Mouse (Mus musculus) forebrain, embryonic 11.5 days (tissue): ENCODE measurements around the gene Hspa1b. TPM values are rescaled to one million over a fixed set of nuclear protein-coding genes. Genes with fewer than 3 reads are reported as not detected.
"Not testable (repeated sequence)": the region's sequence is repeated elsewhere in the genome, so short reads cannot be mapped to it uniquely, and the experiment has no call there.

ENCODE experiments used
- ATAC-seq: fragments of 200-750 bp; cut with Nextera tagmentation; replicated peaks from 2 replicates; pipeline ENCODE4 v1.8.0; 2017; ENCODE audit warnings: moderate TSS enrichment; ENCODE audit not compliant: low FRiP score
- DNase-seq: peaks from one replicate; pipeline ENCODE4 v3.0.0-alpha.2; 2017; ENCODE audit warnings: low spot score
- H3K27ac ChIP-seq: fragments of 300-500 bp; sonication (generic); 2 replicates; pipeline ENCODE4 v1.5.1; 2014; ENCODE audit warnings: low read depth, low read length
- H3K27me3 ChIP-seq: fragments of 300-500 bp; sonication (generic); 2 replicates; pipeline ENCODE4 v1.6.1; 2014; ENCODE audit warnings: mild to moderate bottlenecking, low read length, mixed read lengths; ENCODE audit not compliant: control insufficient read depth, insufficient read depth
- H3K36me3 ChIP-seq: fragments of 300-500 bp; sonication (generic); 2 replicates; pipeline ENCODE4 v1.6.1; 2014; ENCODE audit warnings: mild to moderate bottlenecking, low read length, moderate library complexity, mixed read lengths; ENCODE audit not compliant: control insufficient read depth, insufficient read depth
- H3K4me1 ChIP-seq: fragments of 300-500 bp; sonication (generic); replicated peaks from 2 replicates; pipeline ENCODE4 v1.6.1; 2014; ENCODE audit warnings: low read length, mixed read lengths; ENCODE audit not compliant: control insufficient read depth, insufficient read depth
- H3K4me2 ChIP-seq: fragments of 300-500 bp; sonication (generic); 2 replicates; pipeline ENCODE4 v1.6.1; 2014; ENCODE audit warnings: low read depth, mild to moderate bottlenecking, low read length, moderate library complexity, mixed read lengths; ENCODE audit not compliant: severe bottlenecking
- H3K4me3 ChIP-seq: fragments of 300-500 bp; sonication (generic); 2 replicates; pipeline ENCODE4 v1.5.1; 2014; ENCODE audit warnings: low read depth, low read length
- H3K9ac ChIP-seq: fragments of 300-500 bp; sonication (generic); 2 replicates; pipeline ENCODE4 v1.6.1; 2014; ENCODE audit warnings: low read length
- H3K9me3 ChIP-seq: fragments of 300-500 bp; sonication (generic); 2 replicates; pipeline ENCODE4 v1.6.1; 2016; ENCODE audit warnings: low read length, mixed read lengths; ENCODE audit not compliant: control insufficient read depth
- WGBS: fragments of 180-500 bp; shearing (Covaris S2); extraction: QIAGEN DNeasy Blood & Tissue Kit; methylation state at CpG from one replicate; pipeline ENCODE4 v1.1.7; 2014; 5-methylcytosine and 5-hydroxymethylcytosine counted together
- polyA plus RNA-seq: library from polyadenylated mRNA; unstranded; fragments of >200 nt; fragmentation: Nextera tagmentation; extraction: Ambion mirVana; gene quantifications from 2 replicates; pipeline ENCODE4 v1.2.1, GENCODE M21; 2014

Hspa1b gene
- polyA plus RNA-seq, 1 experiment from 2014 or later: not detected

DNA sequence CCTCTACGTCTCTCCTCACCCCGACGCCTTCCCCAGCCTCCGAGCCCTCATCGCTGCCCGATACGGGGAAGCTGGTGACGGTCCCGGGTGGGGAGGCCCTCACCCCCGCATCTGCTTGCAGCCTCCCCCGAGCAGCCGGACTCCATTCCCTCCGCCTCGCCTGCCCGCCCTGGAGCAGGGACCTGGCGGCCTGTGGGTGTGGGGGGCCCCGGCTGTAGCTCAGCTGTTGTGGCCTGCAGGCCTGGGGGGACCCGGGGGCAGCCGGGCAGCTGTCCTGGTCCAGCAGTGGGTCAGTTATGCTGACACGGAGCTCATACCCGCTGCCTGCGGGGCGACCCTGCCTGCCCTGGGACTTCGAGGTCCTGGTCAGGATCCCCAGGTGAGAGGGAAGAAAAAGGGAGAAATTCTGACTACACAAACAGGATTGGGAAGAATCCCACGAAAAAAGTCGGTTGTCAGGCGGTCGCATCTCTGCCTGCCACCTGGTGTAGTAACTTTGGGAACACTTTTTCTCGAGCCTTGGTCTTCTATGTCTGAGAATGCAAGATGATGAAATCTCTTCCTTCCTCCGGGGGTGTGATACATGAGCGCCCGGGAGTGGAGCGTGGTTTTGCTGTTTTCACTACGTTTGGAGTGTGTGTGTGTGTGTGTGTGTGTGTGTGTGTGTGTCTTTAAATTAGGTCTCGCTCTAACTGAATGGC is 42.6 kb upstream of the Hspa1b start:
- H3K36me3 ChIP-seq: peaks cover 19% of the 10 kb centered on the region
- H3K27ac ChIP-seq: peak overlapping the region; percentile 96
- DNase-seq (no peak), ATAC-seq (no peak; the same call in 1 of the 2 replicates)
- H3K4me3 ChIP-seq: peak overlapping the region; percentile 62
- WGBS: 1% methylated on average over 35 of the region's 35 CpGs
- peak overlapping the region; percentile 99 for H3K4me2 ChIP-seq
- H3K4me1 ChIP-seq: peaks cover 20% of the 10 kb centered on the region; the same call in 1 of the 2 replicates
- H3K27me3 ChIP-seq: no peaks in the 10 kb centered on the region
- H3K9me3 ChIP-seq: no peaks in the 10 kb centered on the region
- H3K9ac ChIP-seq: peak overlapping the region; percentile 84

DNA sequence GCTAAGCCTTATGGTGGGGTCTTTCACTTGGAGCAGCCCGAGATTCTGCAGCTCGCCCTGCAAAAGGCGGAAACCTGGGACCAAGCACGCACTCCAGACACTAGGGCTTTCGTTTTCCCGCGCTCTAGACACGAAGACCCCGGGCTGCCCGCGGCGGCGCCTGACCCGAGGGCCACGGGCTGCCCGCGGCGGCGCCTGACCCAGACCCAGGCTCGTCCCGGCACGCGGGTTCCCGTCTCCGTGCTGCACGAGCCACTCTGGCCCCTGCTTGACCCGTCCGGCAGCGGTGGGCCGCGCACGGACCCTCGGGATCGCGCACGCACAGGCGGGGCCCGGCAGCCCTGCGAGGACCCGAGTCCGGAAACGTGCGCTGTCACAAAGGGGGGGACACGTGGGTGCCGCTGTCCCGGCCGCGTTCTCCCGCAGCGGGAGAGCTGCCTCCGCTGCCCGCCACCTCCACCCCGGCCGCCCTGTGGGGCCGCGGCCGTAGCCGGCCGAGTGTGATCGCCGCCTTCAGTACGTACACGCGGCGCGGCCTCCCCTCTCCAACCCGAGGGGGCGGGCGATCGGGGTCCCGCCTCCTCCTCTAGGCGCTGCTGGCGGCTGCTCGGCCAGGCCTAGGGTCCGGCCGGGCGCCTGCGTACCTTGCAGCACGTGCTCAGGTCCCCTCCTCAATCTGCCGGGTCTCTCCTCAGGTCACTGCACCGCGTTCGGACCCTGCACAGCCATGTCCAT is 41.8 kb upstream of the Hspa1b start, which contains the start of gene Vars:
Gene Vars (plus strand): TSS at position 271 of the 735 bp plus-strand sequence.
- peak within 1 kb of the TSS; percentile 62 for H3K4me3 ChIP-seq
- peak; percentile 91 for ATAC-seq
- WGBS: under 1% methylated on average over 74 of the region's 83 CpGs
- H3K27ac ChIP-seq: peak within 1 kb of the TSS; percentile 96
- peaks cover 20% of the 10 kb centered on the region; the same call in 1 of the 2 replicates for H3K4me1 ChIP-seq
- H3K27me3 ChIP-seq: no peaks in the 10 kb centered on the region
- peaks cover 17% of the 10 kb centered on the region for H3K36me3 ChIP-seq
- H3K4me2 ChIP-seq: peak within 1 kb of the TSS; percentile 99
- peak within 1 kb of the TSS; percentile 84 for H3K9ac ChIP-seq
- H3K9me3 ChIP-seq: no peaks in the 10 kb centered on the region
- peak; percentile 97 for DNase-seq

DNA sequence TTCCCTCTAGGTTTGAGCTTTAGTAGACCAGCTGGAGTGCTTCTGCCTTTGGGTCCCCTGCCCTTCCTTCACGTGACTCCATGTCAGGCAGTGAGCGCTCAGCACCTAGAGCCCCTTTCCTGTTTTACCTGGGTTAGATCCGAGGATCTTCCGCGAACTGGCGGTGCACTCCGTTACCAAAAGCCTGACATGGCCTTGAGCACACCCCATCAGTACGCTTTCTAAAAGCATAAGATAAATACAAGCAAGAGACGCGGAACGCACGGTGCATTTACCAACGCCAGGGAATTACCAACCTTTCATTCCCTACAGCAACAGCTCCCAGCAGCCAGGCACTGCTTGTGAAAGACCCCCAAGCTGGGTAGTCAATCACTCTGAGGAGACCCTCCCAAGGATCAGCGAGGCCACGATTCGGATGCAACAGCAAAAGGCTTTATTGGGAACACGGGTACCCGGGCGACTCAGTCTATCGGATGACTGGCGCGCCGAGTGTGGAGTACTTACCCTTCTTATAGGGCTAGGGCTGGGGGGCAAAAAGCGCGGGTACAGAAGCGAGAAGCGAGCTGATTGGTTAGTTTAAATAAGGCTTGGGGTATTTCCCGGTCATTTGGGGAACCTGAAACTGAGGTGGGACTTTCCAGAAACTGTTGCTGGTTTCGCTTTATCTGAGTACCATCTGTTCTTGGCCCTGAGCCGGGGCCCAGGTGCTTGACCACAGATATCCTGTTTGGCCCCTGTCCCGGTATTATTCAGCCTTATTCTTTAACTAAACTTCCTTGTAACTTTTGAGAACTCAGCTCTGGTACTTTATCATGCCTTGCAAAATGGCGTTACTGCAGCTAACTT is 41.1 kb upstream of the Hspa1b start:
- Histone ChIP-seq H3K36me3 (peaks cover 11% of the 10 kb centered on the region), H3K4me3 (peak overlapping the region; percentile 62), H3K4me1 (peaks cover 20% of the 10 kb centered on the region; the same call in 1 of the 2 replicates), H3K9ac (peak overlapping the region; percentile 84), H3K27ac (peak overlapping the region; percentile 96), H3K4me2 (peak overlapping the region; percentile 99)
- H3K9me3 ChIP-seq, H3K27me3 ChIP-seq, DNase-seq, ATAC-seq: not testable (repeated sequence)
- WGBS: 31% methylated on average over 29 of the region's 32 CpGs

DNA sequence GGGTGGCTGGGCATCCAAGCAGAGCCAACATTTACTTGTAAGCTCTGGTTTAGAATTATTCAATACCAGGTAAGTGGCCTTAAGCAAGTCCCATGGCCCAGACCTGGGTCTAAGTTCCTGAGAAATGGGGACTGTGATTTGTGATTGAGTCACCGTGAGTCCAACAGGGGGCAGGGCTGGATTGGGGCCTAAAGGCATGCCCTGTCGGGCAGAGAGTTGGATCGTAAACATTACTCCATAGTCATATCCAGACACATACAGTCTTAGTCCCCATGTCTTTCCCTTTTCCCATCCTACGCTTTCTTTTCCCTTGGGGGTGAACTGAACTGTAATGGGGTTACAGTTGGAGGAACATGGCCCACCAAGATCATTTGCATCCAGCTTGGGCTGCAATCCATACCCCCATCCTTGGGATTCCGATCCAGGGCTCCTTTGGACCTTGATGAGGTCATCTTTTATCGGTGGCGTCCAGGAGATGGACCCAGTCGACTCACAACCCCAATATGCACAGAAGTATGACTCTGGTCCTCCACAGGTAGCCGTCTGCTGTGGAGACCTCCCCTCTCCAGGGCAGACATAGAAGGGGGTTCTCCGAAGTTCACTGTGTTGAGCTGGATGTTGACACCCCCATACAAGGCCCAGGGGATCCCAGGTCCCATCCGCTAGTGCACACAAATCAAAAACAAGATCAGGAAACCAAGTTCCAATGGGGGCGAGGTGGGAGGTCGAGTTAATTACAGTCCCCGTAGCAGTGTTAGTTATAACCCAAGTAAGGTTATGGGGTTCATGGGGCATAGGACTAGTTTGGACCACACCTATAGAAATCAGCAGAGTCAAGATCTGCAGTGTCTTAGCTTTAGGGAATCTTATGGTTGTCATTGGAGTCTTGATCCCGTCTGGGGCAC is 39.7 kb upstream of the Hspa1b start:
- Histone ChIP-seq H3K27ac (no peak overlapping the region), H3K27me3 (no peaks in the 10 kb centered on the region), H3K4me3 (peak overlapping the region; percentile 28; the same call in 1 of the 2 replicates), H3K36me3 (peaks cover 4% of the 10 kb centered on the region; the same call in 1 of the 2 replicates), H3K4me2 (peak overlapping the region; percentile 53; the same call in 1 of the 2 replicates), H3K4me1 (peaks cover 20% of the 10 kb centered on the region; the same call in 1 of the 2 replicates), H3K9ac (no peak overlapping the region; the same call in 1 of the 2 replicates), H3K9me3 (no peaks in the 10 kb centered on the region)
- whole genome bisulfite sequencing: 95% methylated on average over 15 of the region's 15 CpGs
- DNase-seq (no peak), ATAC-seq (no peak)

DNA sequence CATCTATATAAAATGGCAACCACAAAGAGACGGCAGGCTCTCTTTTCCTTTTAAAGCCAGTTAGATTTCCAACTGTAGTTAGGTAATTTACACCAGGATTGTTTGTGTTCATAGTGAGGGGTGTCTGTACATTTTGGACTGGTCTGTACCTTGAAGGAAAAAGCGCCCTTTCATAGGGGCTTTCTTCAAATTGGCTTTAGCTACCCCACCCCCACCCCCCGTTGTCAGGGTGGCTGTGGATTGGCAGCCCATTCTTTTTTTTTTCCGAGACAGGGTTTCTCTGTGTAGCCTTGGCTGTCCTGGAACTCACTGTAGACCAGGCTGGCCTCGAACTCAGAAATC is 38.1 kb upstream of the Hspa1b start:
- Histone ChIP-seq H3K36me3 (peaks cover 4% of the 10 kb centered on the region; the same call in 1 of the 2 replicates), H3K9ac (no peak overlapping the region; the same call in 1 of the 2 replicates), H3K4me3 (no peak overlapping the region), H3K27ac (no peak overlapping the region), H3K4me1 (peaks cover 10% of the 10 kb centered on the region; the same call in 1 of the 2 replicates), H3K27me3 (no peaks in the 10 kb centered on the region), H3K9me3 (no peaks in the 10 kb centered on the region), H3K4me2 (no peak overlapping the region)
- 88% methylated on average over 5 of the region's 5 CpGs for whole genome bisulfite sequencing
- ATAC-seq (no peak), DNase-seq (no peak)

DNA sequence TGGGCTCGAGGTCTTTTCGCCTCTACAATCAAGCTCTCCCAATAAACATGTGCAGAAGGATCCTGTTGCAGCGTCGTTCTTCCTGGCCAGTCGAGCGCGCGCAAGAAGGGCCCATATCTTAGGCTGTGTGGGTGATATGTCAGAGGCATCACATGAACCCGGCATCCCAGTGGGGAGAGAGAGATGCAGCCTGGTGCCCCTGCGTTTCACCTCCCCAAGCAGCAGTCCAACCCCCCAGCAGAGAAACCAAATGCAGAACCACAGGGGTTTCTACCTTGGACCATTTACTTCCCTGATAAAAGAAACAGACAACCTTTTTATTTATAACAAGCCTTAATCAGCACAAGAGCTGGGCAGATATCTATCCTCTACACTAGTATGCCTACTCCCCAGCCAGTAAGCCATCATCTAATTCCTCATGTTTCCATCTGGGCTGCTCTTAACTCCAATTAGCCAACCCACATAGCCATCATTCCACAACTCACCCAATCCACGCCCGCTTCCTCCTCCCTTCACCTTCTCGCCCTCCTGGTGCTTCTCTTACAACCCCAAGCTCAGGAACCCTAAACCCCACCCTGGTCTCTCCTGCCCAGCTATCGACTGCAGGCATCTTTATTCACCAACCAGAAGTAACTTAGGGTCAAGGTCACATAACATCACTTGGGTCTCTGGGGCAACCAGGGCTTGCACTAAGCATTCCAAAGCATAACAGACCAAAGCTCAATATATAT is 37.5 kb upstream of the Hspa1b start:
- ATAC-seq: no peak
- 91% methylated on average over 12 of the region's 14 CpGs for WGBS
- Histone ChIP-seq H3K27ac (no peak overlapping the region), H3K4me1 (peaks cover 9% of the 10 kb centered on the region; the same call in 1 of the 2 replicates), H3K9ac (no peak overlapping the region; the same call in 1 of the 2 replicates), H3K27me3 (no peaks in the 10 kb centered on the region), H3K4me2 (no peak overlapping the region), H3K9me3 (no peaks in the 10 kb centered on the region), H3K36me3 (peaks cover 4% of the 10 kb centered on the region; the same call in 1 of the 2 replicates), H3K4me3 (no peak overlapping the region)
- DNase-seq: peak; percentile 41

DNA sequence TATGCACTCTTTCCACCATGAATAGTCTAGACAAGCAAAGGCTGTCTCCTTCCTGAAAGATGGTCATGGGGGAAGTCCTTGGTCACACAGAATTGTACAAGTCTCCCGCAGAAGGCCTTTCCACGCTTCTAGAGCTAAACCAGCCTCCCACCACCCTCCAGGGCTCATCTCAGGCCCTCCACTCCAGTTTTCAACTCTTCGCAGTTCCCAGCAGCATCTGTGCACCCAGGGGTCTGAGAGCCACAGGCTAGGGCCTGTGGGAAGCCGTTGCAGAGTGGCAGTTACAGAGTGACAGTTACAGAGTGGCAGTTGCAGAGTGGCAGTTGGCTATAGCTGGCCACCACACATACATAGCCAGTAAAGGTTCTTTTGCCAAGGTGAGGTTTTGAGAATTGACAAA is 36.9 kb upstream of the Hspa1b start:
- not testable (repeated sequence) for H3K9me3 ChIP-seq

More for the DNA sequence above, 36.9 kb upstream of the Hspa1b start:
- not testable (repeated sequence) for H3K27ac ChIP-seq, ATAC-seq, H3K4me1 ChIP-seq, H3K4me2 ChIP-seq, H3K9ac ChIP-seq, H3K27me3 ChIP-seq, H3K4me3 ChIP-seq, H3K36me3 ChIP-seq
- 97% methylated on average over 4 of the region's 4 CpGs for WGBS
- peak; percentile 42 for DNase-seq
